Mouse (Mus musculus) stomach, embryonic 16.5 days (tissue): Measurements from ENCODE around the gene Susd1. TPM values are rescaled to one million over a fixed set of nuclear protein-coding genes. Genes with fewer than 3 reads are reported as not detected.

Experiments used
- ATAC-seq: fragments of 200-750 bp; cut with Nextera tagmentation; 2 replicates; pipeline ENCODE4 v1.8.0; 2017; ENCODE audit warnings: moderate number of reproducible peaks, moderate TSS enrichment; ENCODE audit not compliant: insufficient read depth, low FRiP score
- H3K27ac ChIP-seq: fragments of 300-500 bp; sonication (generic); 2 replicates; pipeline ENCODE4 v1.5.1; 2014; ENCODE audit warnings: low read length
- H3K27me3 ChIP-seq: fragments of 300-500 bp; sonication (generic); 2 replicates; pipeline ENCODE4 v1.6.1; 2014; ENCODE audit warnings: low read length, control low read depth, mixed read lengths; ENCODE audit not compliant: control insufficient read depth, insufficient read depth
- H3K36me3 ChIP-seq: fragments of 300-500 bp; sonication (generic); 2 replicates; pipeline ENCODE4 v1.6.1; 2014; ENCODE audit warnings: low read length; ENCODE audit not compliant: control insufficient read depth, insufficient read depth
- H3K4me1 ChIP-seq: fragments of 300-500 bp; sonication (generic); 2 replicates; pipeline ENCODE4 v1.6.1; 2014; ENCODE audit warnings: low read length, control low read depth, mixed read lengths; ENCODE audit not compliant: control insufficient read depth, insufficient read depth
- H3K4me2 ChIP-seq: fragments of 300-500 bp; sonication (generic); 2 replicates; pipeline ENCODE4 v1.6.1; 2014; ENCODE audit warnings: low read depth, low read length, mixed read lengths
- H3K4me3 ChIP-seq: fragments of 300-500 bp; sonication (generic); replicated peaks from 2 replicates; pipeline ENCODE4 v1.5.1; 2014; ENCODE audit warnings: mild to moderate bottlenecking, low read length
- H3K9ac ChIP-seq: fragments of 300-500 bp; sonication (generic); 2 replicates; pipeline ENCODE4 v1.6.1; 2014; ENCODE audit warnings: low read length
- H3K9me3 ChIP-seq: fragments of 300-500 bp; sonication (generic); replicated peaks from 2 replicates; pipeline ENCODE4 v1.6.1; 2016; ENCODE audit warnings: low read length, control low read depth; ENCODE audit not compliant: control insufficient read depth
- WGBS: fragments of 180-500 bp; shearing (Covaris S2); extraction: QIAGEN DNeasy Blood & Tissue Kit; methylation state at CpG from one replicate; pipeline ENCODE4 v1.1.7; 2014; 5-methylcytosine and 5-hydroxymethylcytosine counted together
- polyA plus RNA-seq: library from polyadenylated mRNA; unstranded; fragments of >200 nt; fragmentation: Nextera tagmentation; extraction: Ambion mirVana; gene quantifications from 2 replicates; pipeline ENCODE4 v1.2.1, GENCODE M21; 2015

Susd1 gene
- polyA plus RNA-seq, 1 experiment from 2014 or later = 11.8 TPM

GRCm38 (mm10) chr4:59351938-59352337 lies 86.5 kb downstream of the Susd1 start:
- H3K4me2 ChIP-seq = no peak overlapping the region
- ATAC-seq = no peak
- no peak overlapping the region for H3K4me3 ChIP-seq
- no peaks in the 10 kb centered on the region for H3K36me3 ChIP-seq
- H3K9me3 ChIP-seq = no peaks in the 10 kb centered on the region
- H3K27ac ChIP-seq = peak overlapping the region; percentile 11; the same call in 1 of the 2 replicates
- no peak overlapping the region for H3K9ac ChIP-seq
- no peaks in the 10 kb centered on the region for H3K27me3 ChIP-seq
- peaks cover 7% of the 10 kb centered on the region; the same call in 1 of the 2 replicates for H3K4me1 ChIP-seq
- WGBS = 79% methylated on average over 7 of the region's 7 CpGs

- H3K4me3 ChIP-seq = no peak overlapping the region
- ATAC-seq = no peak
- H3K9me3 ChIP-seq = no peaks in the 10 kb centered on the region
- H3K27ac ChIP-seq = no peak overlapping the region
- 95% methylated on average over 2 of the region's 2 CpGs for WGBS
- no peak overlapping the region for H3K4me2 ChIP-seq
- H3K27me3 ChIP-seq = no peaks in the 10 kb centered on the region
- H3K9ac ChIP-seq = no peak overlapping the region
- no peaks in the 10 kb centered on the region for H3K36me3 ChIP-seq
- peaks cover 7% of the 10 kb centered on the region; the same call in 1 of the 2 replicates for H3K4me1 ChIP-seq
These were observed 88.1 kb downstream of the Susd1 start for GRCm38 (mm10) chr4:59350354-59350753.

DNA sequence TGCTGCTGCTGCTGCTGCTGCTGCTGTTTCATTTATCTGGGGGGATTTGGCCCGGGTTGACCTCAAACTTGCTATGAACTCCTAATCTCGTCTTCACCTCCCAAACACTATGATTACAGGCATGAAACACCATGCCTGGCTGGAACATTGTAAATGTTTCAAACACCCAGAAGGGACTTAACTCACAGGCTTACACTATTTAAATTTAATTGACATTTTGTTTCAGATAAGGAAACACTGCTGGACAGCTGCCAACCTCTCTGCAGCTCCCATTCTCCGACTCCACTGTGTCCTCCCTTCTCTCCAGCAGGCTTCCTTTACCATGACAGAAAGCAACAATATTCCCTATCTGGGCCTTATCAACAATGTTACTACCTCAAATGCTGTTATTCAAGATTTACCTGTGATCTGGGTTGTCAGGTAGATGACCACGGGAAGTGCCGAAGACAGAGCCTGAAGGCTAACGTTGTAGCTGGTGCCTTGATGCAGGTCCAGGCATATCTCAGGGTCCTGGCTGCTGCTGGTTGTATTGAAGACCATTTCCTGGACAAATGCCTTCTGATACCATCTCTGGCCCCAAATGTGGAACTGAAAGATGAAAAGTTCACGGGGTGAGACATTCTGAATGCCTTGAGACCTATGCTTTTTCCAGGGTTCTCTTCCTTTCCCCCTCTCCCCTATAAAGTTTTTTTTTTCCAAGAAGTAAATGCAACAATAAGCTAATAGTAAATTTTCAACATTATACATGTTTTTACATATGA lies 88.8 kb downstream of the Susd1 start:
- no peak for ATAC-seq

GRCm38 (mm10) chr4:59340714-59341113 lies 97.7 kb downstream of the Susd1 start:
- no peak overlapping the region for H3K27ac ChIP-seq
- H3K4me3 ChIP-seq = no peak overlapping the region
- no peaks in the 10 kb centered on the region for H3K27me3 ChIP-seq
- 0 out of 2 replicates have a peak, but pooled peaks cover 8% of the 10 kb centered on the region for H3K4me1 ChIP-seq
- H3K36me3 ChIP-seq = no peaks in the 10 kb centered on the region
- no peaks in the 10 kb centered on the region for H3K9me3 ChIP-seq
- no peak overlapping the region for H3K4me2 ChIP-seq
- H3K9ac ChIP-seq = no peak overlapping the region
- WGBS = under 1% methylated on average over 3 of the region's 3 CpGs
- peak; percentile 83; the same call in 1 of the 2 replicates for ATAC-seq

More for the DNA sequence above, 88.8 kb downstream of the Susd1 start:
- no peak overlapping the region for H3K9ac ChIP-seq
- H3K9me3 ChIP-seq = no peaks in the 10 kb centered on the region
- H3K36me3 ChIP-seq = no peaks in the 10 kb centered on the region
- H3K4me1 ChIP-seq = peaks cover 7% of the 10 kb centered on the region; the same call in 1 of the 2 replicates
- no peaks in the 10 kb centered on the region for H3K27me3 ChIP-seq
- no peak overlapping the region for H3K4me2 ChIP-seq
- no peak overlapping the region for H3K4me3 ChIP-seq
- H3K27ac ChIP-seq = no peak overlapping the region
- WGBS = 49% methylated on average over 7 of the region's 7 CpGs

- Histone ChIP-seq H3K27ac (no peak overlapping the region), H3K9ac (0 out of 2 replicates have a peak overlapping the region, but pooled peaks have one; percentile 11), H3K9me3 (no peaks in the 10 kb centered on the region), H3K4me3 (no peak overlapping the region), H3K4me1 (0 out of 2 replicates have a peak, but pooled peaks cover 8% of the 10 kb centered on the region), H3K4me2 (no peak overlapping the region), H3K27me3 (no peaks in the 10 kb centered on the region), H3K36me3 (no peaks in the 10 kb centered on the region)
- WGBS = 72% methylated on average over 5 of the region's 5 CpGs
- no peak for ATAC-seq
These were observed 98.4 kb downstream of the Susd1 start for GRCm38 (mm10) chr4:59340046-59340445.

- Histone ChIP-seq H3K9me3 (no peaks in the 10 kb centered on the region), H3K27ac (no peak overlapping the region)
These were observed 99.4 kb downstream of the Susd1 start for GRCm38 (mm10) chr4:59338896-59339535.

GRCm38 (mm10) chr4:59337533-59337885 lies 100.9 kb downstream of the Susd1 start:
- Histone ChIP-seq H3K36me3 (no peaks in the 10 kb centered on the region), H3K9ac (no peak overlapping the region), H3K27me3 (no peaks in the 10 kb centered on the region), H3K9me3 (no peaks in the 10 kb centered on the region), H3K4me3 (no peak overlapping the region), H3K4me1 (peaks cover 8% of the 10 kb centered on the region; the same call in 1 of the 2 replicates), H3K4me2 (no peak overlapping the region), H3K27ac (no peak overlapping the region)
- WGBS = 88% methylated on average over 6 of the region's 6 CpGs
- no peak for ATAC-seq

More at GRCm38 (mm10) chr4:59338896-59339535, 99.4 kb downstream of the Susd1 start:
- H3K27me3 ChIP-seq = no peaks in the 10 kb centered on the region
- H3K36me3 ChIP-seq = no peaks in the 10 kb centered on the region
- no peak overlapping the region for H3K4me2 ChIP-seq
- 86% methylated on average over 8 of the region's 8 CpGs for WGBS
- no peak overlapping the region for H3K4me3 ChIP-seq
- 0 out of 2 replicates have a peak, but pooled peaks cover 8% of the 10 kb centered on the region for H3K4me1 ChIP-seq
- H3K9ac ChIP-seq = no peak overlapping the region
- ATAC-seq = no peak

DNA sequence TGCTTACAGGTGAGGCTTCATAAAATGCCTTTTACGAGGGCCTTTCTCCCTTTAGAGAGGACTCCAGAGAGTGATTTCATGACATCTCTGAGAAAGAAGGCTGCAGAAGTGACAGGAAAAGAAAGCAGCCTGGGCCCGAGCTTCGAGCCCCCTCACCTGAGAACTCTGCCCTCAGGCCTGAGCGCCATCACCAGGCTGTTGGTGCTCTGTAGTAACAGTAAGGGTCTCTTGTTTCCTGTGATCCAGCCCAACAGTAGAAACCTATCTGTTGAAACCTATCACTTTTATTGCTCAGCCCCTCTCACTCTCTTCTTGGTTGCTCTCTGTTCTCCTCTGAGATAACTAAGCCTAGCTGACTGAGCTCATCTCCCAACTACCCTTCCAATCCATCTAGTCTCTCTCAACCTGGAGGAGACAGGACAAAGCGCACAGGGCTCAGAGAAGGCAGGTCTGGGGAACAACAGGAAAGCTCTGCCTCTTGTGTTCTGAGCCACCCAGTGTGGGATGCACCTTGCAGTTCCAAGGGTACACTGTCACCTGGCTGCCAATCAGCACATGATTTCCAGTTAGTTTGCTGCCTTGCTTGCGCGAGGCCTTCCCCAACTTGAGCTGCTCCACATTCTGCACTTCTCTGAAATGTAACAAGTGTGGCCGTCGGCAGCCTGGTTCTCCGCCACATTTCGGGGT lies 101.4 kb downstream of the Susd1 start:
- peaks cover 13% of the 10 kb centered on the region; the same call in 1 of the 2 replicates for H3K4me1 ChIP-seq
- no peak overlapping the region for H3K27ac ChIP-seq
- no peaks in the 10 kb centered on the region for H3K27me3 ChIP-seq
- H3K9me3 ChIP-seq = no peaks in the 10 kb centered on the region
- H3K4me3 ChIP-seq = no peak overlapping the region
- H3K36me3 ChIP-seq = no peaks in the 10 kb centered on the region
- H3K9ac ChIP-seq = no peak overlapping the region
- H3K4me2 ChIP-seq = no peak overlapping the region
- ATAC-seq = no peak
- 92% methylated on average over 11 of the region's 11 CpGs for WGBS

GRCm38 (mm10) chr4:59336439-59336809 lies 102.0 kb downstream of the Susd1 start:
- ATAC-seq = no peak
- peaks cover 16% of the 10 kb centered on the region; the same call in 1 of the 2 replicates for H3K4me1 ChIP-seq
- 78% methylated on average over 7 of the region's 7 CpGs for WGBS
- no peaks in the 10 kb centered on the region for H3K9me3 ChIP-seq
- H3K27me3 ChIP-seq = no peaks in the 10 kb centered on the region
- no peak overlapping the region for H3K27ac ChIP-seq
- H3K4me3 ChIP-seq = no peak overlapping the region
- no peak overlapping the region for H3K4me2 ChIP-seq
- H3K36me3 ChIP-seq = no peaks in the 10 kb centered on the region
- H3K9ac ChIP-seq = no peak overlapping the region
